Mouse (Mus musculus) intestine, embryonic 14.5 days (tissue): ENCODE measurements around the gene Lpcat3. TPM values are rescaled to one million over a fixed set of nuclear protein-coding genes. Genes with fewer than 3 reads are reported as not detected.
A peak's percentile ranks its signal among the peaks of the same experiment; 100 is the strongest.

Source experiments
- ATAC-seq: fragments of 200-750 bp; cut with Nextera tagmentation; replicated peaks from 2 replicates; pipeline ENCODE4 v1.8.0; 2017; ENCODE audit warnings: low read depth, moderate number of reproducible peaks, moderate TSS enrichment, moderate library complexity; ENCODE audit not compliant: low FRiP score, low TSS enrichment
- DNase-seq: peaks from one replicate; pipeline ENCODE4 v3.0.0-alpha.2; 2018; ENCODE audit warnings: low spot score
- H3K27ac ChIP-seq: fragments of 300-500 bp; sonication (generic); 2 replicates; pipeline ENCODE4 v1.5.1; 2014; ENCODE audit warnings: low read depth, mild to moderate bottlenecking, control low read depth
- H3K27me3 ChIP-seq: fragments of 300-500 bp; sonication (generic); replicated peaks from 2 replicates; pipeline ENCODE4 v1.6.1; 2014; ENCODE audit warnings: low read length, control low read depth; ENCODE audit not compliant: control insufficient read depth, insufficient read depth
- H3K36me3 ChIP-seq: fragments of 300-500 bp; sonication (generic); 2 replicates; pipeline ENCODE4 v1.6.1; 2014; ENCODE audit warnings: low read length, control low read depth; ENCODE audit not compliant: control insufficient read depth, insufficient read depth
- H3K4me1 ChIP-seq: fragments of 300-500 bp; sonication (generic); replicated peaks from 2 replicates; pipeline ENCODE4 v1.6.1; 2014; ENCODE audit warnings: low read length, control low read depth, mixed read lengths; ENCODE audit not compliant: control insufficient read depth, insufficient read depth
- H3K4me2 ChIP-seq: fragments of 300-500 bp; sonication (generic); 2 replicates; pipeline ENCODE4 v1.6.1; 2014; ENCODE audit warnings: low read length
- H3K4me3 ChIP-seq: fragments of 300-500 bp; sonication (generic); 2 replicates; pipeline ENCODE4 v1.5.1; 2014; ENCODE audit warnings: low read depth, low read length, control low read depth, mixed read lengths
- H3K9ac ChIP-seq: fragments of 300-500 bp; sonication (generic); 2 replicates; pipeline ENCODE4 v1.6.1; 2014; ENCODE audit warnings: mild to moderate bottlenecking, low read length
- H3K9me3 ChIP-seq: fragments of 300-500 bp; sonication (generic); 2 replicates; pipeline ENCODE4 v1.6.1; 2016; ENCODE audit warnings: low read length, control low read depth; ENCODE audit not compliant: control insufficient read depth
- WGBS: fragments of 180-500 bp; shearing (Covaris S2); extraction: QIAGEN DNeasy Blood & Tissue Kit; methylation state at CpG from one replicate; pipeline ENCODE4 v1.1.7; 2014; 5-methylcytosine and 5-hydroxymethylcytosine counted together
- polyA plus RNA-seq: library from polyadenylated mRNA; unstranded; fragments of >200 nt; fragmentation: Nextera tagmentation; extraction: Ambion mirVana; gene quantifications from 2 replicates; pipeline ENCODE4 v1.2.1, GENCODE M21; 2014

Lpcat3 gene
- polyA plus RNA-seq, 1 experiment from 2014 or later: 79.8 TPM

DNA sequence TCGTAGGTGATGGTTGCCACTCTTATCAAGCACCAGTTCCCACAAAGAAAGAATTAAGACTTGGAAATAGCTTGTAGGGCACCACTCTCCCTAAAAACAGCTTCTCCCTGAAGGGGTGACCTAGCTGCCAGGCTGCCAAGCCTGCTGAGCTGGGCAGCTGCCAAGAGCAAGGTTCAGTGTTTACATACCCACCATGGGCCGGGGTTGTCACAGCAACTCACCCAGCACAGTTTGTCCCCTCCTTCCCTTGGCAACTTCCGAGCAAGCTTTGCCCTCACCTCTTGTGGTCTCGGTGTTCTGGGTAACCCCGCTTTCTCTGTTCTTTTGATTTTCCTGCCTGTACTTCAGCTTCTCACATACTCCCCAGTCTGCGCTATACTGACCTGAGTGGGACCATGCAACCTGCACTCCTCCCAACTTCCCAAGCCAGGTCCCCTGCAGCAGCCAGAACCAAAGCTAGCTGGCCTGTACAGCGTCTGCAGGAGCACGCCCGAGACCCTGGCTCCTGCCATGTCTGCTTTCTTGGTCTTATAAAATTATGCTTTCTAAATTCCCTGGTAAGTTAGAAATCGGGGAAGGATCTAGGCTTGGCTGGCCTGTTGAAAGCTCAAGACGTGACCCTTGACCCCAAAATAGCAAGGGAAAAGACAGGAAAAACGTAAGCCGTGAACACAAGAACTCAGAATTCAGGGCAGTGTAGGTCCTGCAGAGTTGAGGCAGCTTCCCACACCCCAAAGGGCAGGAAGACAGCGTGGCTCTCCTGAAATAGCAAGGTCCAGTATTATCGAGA is 31.5 kb downstream of the Lpcat3 start:
- 0 out of 2 replicates have a peak, but pooled peaks have one; percentile 29 for ATAC-seq
- peaks cover 9% of the 10 kb centered on the region for H3K36me3 ChIP-seq
- peaks cover 10% of the 10 kb centered on the region for H3K4me1 ChIP-seq
- H3K4me3 ChIP-seq: no peak overlapping the region
- no peak overlapping the region; the same call in 1 of the 2 replicates for H3K27ac ChIP-seq
- WGBS: 75% methylated on average over 15 of the region's 15 CpGs
- H3K4me2 ChIP-seq: no peak overlapping the region
- DNase-seq: no peak
- H3K9me3 ChIP-seq: no peaks in the 10 kb centered on the region
- no peaks in the 10 kb centered on the region for H3K27me3 ChIP-seq
- H3K9ac ChIP-seq: no peak overlapping the region

- ATAC-seq (no peak), DNase-seq (no peak)
- Histone ChIP-seq H3K36me3 (peaks cover 31% of the 10 kb centered on the region), H3K4me1 (peaks cover 10% of the 10 kb centered on the region), H3K9ac (no peak overlapping the region), H3K4me3 (no peak overlapping the region), H3K27ac (no peak overlapping the region), H3K27me3 (no peaks in the 10 kb centered on the region), H3K9me3 (no peaks in the 10 kb centered on the region), H3K4me2 (no peak overlapping the region)
- WGBS: 92% methylated on average over 7 of the region's 7 CpGs
Measured at GRCm38 (mm10) chr6:124696441-124697150, 33.8 kb downstream of the Lpcat3 start.

DNA sequence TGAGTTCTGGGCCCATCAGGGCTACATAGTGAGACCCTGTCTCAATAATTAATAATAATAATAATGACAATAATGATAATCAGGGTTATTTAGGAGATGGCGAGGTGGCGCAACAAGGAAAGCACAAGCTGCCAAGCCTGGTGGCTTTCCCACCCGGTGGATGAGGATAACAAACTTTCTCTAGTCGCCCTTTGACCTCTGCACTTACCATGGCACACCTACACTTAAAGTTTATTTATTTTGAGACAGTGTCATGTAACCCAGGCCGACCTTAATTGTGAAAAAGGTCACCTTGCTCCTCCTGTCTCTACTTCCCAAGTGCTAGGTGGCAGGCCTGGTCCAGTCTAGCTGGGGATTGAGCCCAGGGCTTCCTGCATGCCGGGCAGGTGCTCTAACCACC is 35.9 kb downstream of the Lpcat3 start:
- Histone ChIP-seq H3K9ac (no peak overlapping the region), H3K4me1 (peaks cover 6% of the 10 kb centered on the region), H3K36me3 (peaks cover 53% of the 10 kb centered on the region), H3K4me2 (no peak overlapping the region), H3K27ac (no peak overlapping the region), H3K4me3 (no peak overlapping the region), H3K9me3 (no peaks in the 10 kb centered on the region), H3K27me3 (no peaks in the 10 kb centered on the region)
- ATAC-seq: no peak
- 75% methylated on average over 6 of the region's 6 CpGs for WGBS
- DNase-seq: no peak

GRCm38 (mm10) chr6:124699366-124699765 is 36.5 kb downstream of the Lpcat3 start:
- no peak for DNase-seq

DNA sequence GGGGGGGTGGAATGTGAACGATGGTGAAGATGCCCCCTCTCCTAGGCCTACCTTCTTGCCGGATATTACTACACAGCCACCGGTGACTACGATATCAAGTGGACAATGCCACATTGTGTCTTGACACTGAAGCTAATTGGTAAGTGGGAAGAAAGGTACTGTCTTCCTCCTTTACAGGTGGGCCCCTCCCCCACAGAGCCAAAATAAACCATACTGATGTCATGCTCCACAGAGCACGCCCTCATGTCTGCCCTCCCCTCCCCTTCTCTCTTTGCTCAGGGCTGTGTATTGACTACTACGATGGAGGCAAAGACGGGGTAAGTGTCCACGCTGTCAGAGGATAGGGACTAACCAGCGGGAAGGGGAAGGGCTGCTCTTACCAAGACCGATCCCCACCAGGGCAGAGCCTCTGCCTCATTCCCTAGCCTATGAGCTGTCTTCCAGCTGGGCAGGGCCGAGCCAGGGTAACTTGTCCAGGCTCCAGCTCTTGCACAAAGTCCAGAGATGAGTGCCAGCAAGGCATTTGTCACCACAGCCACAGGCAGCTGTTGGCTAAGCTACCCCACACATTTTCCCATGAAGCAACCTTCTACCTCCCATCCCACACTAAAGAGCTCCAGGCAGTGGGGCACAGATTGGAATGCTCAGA is 37.3 kb downstream of the Lpcat3 start:
- ATAC-seq (no peak), DNase-seq (no peak)
- Histone ChIP-seq H3K4me2 (no peak overlapping the region), H3K9me3 (no peaks in the 10 kb centered on the region), H3K4me3 (no peak overlapping the region), H3K36me3 (peaks cover 66% of the 10 kb centered on the region), H3K27ac (no peak overlapping the region), H3K27me3 (no peaks in the 10 kb centered on the region), H3K9ac (no peak overlapping the region), H3K4me1 (no peaks in the 10 kb centered on the region)
- 80% methylated on average over 11 of the region's 11 CpGs for WGBS

More at GRCm38 (mm10) chr6:124699366-124699765, 36.5 kb downstream of the Lpcat3 start:
- Histone ChIP-seq H3K27me3 (no peaks in the 10 kb centered on the region), H3K9ac (no peak overlapping the region), H3K4me3 (no peak overlapping the region), H3K4me1 (peaks cover 2% of the 10 kb centered on the region; the same call in 1 of the 2 replicates), H3K27ac (no peak overlapping the region), H3K9me3 (no peaks in the 10 kb centered on the region), H3K4me2 (no peak overlapping the region), H3K36me3 (peaks cover 59% of the 10 kb centered on the region)
- no peak for ATAC-seq
- 85% methylated on average over 4 of the region's 4 CpGs for WGBS

GRCm38 (mm10) chr6:124701338-124701737 is 38.5 kb downstream of the Lpcat3 start:
- ATAC-seq (no peak), DNase-seq (no peak)
- no peak overlapping the region for H3K4me2 ChIP-seq
- H3K4me3 ChIP-seq: no peak overlapping the region
- H3K4me1 ChIP-seq: no peaks in the 10 kb centered on the region
- H3K36me3 ChIP-seq: peaks cover 77% of the 10 kb centered on the region
- 81% methylated on average over 8 of the region's 8 CpGs for WGBS
- no peaks in the 10 kb centered on the region for H3K27me3 ChIP-seq
- H3K27ac ChIP-seq: no peak overlapping the region
- H3K9me3 ChIP-seq: no peaks in the 10 kb centered on the region
- no peak overlapping the region for H3K9ac ChIP-seq

DNA sequence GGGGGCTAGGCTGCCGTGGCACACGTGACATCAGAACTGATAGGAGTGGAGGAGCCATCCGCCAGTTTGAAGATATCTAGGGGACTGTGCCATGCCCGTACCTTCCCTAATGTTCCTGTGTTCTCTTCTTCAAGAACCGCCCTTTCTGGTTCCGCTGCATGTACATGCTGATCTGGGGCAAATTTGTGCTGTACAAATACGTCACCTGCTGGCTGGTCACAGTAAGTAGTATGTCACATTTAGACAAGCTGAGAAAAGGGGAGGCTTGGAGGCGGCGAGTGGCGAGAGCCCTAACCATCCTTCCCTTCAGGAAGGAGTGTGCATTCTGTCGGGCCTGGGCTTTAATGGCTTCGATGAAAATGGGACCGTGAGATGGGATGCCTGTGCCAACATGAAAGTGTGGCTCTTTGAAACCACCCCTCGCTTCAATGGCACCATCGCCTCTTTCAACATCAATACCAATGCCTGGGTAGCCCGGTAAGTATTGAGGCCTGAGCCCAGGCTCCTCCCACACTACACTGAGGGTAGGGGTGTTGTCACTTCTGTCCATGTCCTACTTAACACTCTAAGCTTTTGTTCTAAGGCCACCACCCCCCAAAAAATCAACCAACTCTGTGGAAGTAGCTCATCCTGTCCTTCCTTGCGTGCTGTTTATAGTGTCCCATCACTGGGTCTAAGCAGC is 39.4 kb downstream of the Lpcat3 start:
- Histone ChIP-seq H3K27ac (no peak overlapping the region), H3K4me3 (no peak overlapping the region), H3K4me1 (no peaks in the 10 kb centered on the region), H3K36me3 (peaks cover 86% of the 10 kb centered on the region), H3K9ac (no peak overlapping the region), H3K27me3 (no peaks in the 10 kb centered on the region), H3K4me2 (no peak overlapping the region), H3K9me3 (no peaks in the 10 kb centered on the region)
- ATAC-seq: 0 out of 2 replicates have a peak, but pooled peaks have one; percentile 5
- 93% methylated on average over 17 of the region's 17 CpGs for WGBS
- no peak for DNase-seq

DNA sequence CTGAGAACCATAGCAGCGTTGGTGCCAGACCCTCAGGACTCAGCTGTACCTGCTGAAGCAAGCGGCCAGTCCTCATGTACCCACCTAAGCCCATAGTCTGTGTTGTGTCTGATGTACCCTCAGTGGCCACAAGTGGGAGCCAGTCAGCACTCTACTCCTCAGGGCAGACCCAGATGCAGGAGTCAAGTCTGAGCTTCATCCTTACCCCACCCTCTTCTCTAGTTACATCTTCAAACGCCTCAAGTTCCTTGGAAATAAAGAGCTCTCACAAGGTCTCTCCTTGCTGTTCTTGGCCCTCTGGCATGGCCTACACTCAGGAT is 39.9 kb downstream of the Lpcat3 start:
- peak; percentile 73 for ATAC-seq
- H3K9me3 ChIP-seq: no peaks in the 10 kb centered on the region
- peaks cover 91% of the 10 kb centered on the region for H3K36me3 ChIP-seq

More for the DNA sequence above, 39.9 kb downstream of the Lpcat3 start:
- DNase-seq: peak; percentile 82
- H3K27me3 ChIP-seq: no peaks in the 10 kb centered on the region
- no peaks in the 10 kb centered on the region for H3K4me1 ChIP-seq
- H3K4me3 ChIP-seq: no peak overlapping the region
- 43% methylated on average over 3 of the region's 3 CpGs for WGBS
- no peak overlapping the region for H3K4me2 ChIP-seq
- H3K9ac ChIP-seq: no peak overlapping the region
- no peak overlapping the region for H3K27ac ChIP-seq
